Mouse (Mus musculus) retina, adult 2 months (tissue): ENCODE data around the gene Cblc.

ENCODE experiments used
- DNase-seq: peaks from one replicate; pipeline ENCODE4 v3.0.0-alpha.2; 2012; ENCODE audit warnings: low read depth, low spot score

Cblc gene

GRCm38 (mm10) chr7:19796697-19797588, at the start of gene Cblc:
Gene Cblc (minus strand): TSS chr7:19796809.
- DNase-seq, result peak; percentile 40

- no peak for DNase-seq
Measured at GRCm38 (mm10) chr7:19844521-19845171, 48.0 kb upstream of the Cblc start.

- no peak for DNase-seq
Measured at GRCm38 (mm10) chr7:19843561-19843960, 47.0 kb upstream of the Cblc start.

GRCm38 (mm10) chr7:19842885-19843504, 46.4 kb upstream of the Cblc start:
- DNase-seq, result no peak

GRCm38 (mm10) chr7:19841686-19842413, 45.2 kb upstream of the Cblc start:
- no peak for DNase-seq

GRCm38 (mm10) chr7:19840936-19841335, 44.3 kb upstream of the Cblc start:
- no peak for DNase-seq

- DNase-seq, result no peak
Measured at GRCm38 (mm10) chr7:19840371-19840770, 43.8 kb upstream of the Cblc start.

- no peak for DNase-seq
Measured at GRCm38 (mm10) chr7:19836843-19837242, 40.2 kb upstream of the Cblc start.

GRCm38 (mm10) chr7:19834055-19834454, 37.4 kb upstream of the Cblc start:
- DNase-seq, result no peak

- DNase-seq, result no peak
Measured at GRCm38 (mm10) chr7:19831837-19832236, 35.2 kb upstream of the Cblc start.

- no peak for DNase-seq
Measured at GRCm38 (mm10) chr7:19830682-19831156, 34.1 kb upstream of the Cblc start.

GRCm38 (mm10) chr7:19829694-19830093, 33.1 kb upstream of the Cblc start:
- no peak for DNase-seq

GRCm38 (mm10) chr7:19826756-19827155, 30.1 kb upstream of the Cblc start:
- no peak for DNase-seq

GRCm38 (mm10) chr7:19824182-19824973, 27.8 kb upstream of the Cblc start:
- DNase-seq, result no peak

GRCm38 (mm10) chr7:19823256-19824181, 26.9 kb upstream of the Cblc start:
- DNase-seq, result no peak

GRCm38 (mm10) chr7:19822604-19823058, 26.0 kb upstream of the Cblc start, which contains the start of gene Bcl3:
Gene Bcl3 (minus strand): TSS chr7:19822770.
- DNase-seq, result no peak

- DNase-seq, result no peak
Measured at GRCm38 (mm10) chr7:19822193-19822592, 25.6 kb upstream of the Cblc start.

- DNase-seq, result no peak
Measured at GRCm38 (mm10) chr7:19821633-19822032, 25.0 kb upstream of the Cblc start.

GRCm38 (mm10) chr7:19820347-19821048, 23.9 kb upstream of the Cblc start:
- no peak for DNase-seq
